Mouse (Mus musculus) urinary bladder, postnatal 25 days (tissue): ENCODE data around the gene Tbc1d10b.
"Not testable (repeated sequence)": the region's sequence is repeated elsewhere in the genome, so short reads cannot be mapped to it uniquely, and the experiment has no call there.

Experiments used
- DNase-seq: peaks from one replicate; pipeline ENCODE4 v3.0.0; 2022; ENCODE audit warnings: low spot score

Gene Tbc1d10b

DNA sequence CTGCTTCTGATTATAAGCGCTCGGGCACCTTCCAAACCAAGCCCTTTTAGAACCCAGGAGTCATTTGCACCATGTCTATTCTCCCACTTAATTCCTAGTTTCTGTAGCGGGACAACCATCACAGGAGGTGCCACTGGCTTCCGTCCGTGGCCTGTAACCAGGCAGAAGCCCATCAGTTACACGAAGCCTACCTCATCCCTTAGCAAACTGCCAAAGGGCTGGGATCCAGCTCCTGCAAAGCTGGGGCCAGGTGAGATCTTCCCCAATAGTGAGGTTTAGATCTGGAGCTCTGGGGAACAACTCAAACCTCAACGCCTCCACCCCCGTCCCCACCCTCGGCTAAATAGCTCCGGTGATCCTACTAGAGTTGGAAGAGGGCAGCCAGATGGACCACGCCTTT, 11.8 kb downstream of the Tbc1d10b start:
- DNase-seq, result no peak

DNA sequence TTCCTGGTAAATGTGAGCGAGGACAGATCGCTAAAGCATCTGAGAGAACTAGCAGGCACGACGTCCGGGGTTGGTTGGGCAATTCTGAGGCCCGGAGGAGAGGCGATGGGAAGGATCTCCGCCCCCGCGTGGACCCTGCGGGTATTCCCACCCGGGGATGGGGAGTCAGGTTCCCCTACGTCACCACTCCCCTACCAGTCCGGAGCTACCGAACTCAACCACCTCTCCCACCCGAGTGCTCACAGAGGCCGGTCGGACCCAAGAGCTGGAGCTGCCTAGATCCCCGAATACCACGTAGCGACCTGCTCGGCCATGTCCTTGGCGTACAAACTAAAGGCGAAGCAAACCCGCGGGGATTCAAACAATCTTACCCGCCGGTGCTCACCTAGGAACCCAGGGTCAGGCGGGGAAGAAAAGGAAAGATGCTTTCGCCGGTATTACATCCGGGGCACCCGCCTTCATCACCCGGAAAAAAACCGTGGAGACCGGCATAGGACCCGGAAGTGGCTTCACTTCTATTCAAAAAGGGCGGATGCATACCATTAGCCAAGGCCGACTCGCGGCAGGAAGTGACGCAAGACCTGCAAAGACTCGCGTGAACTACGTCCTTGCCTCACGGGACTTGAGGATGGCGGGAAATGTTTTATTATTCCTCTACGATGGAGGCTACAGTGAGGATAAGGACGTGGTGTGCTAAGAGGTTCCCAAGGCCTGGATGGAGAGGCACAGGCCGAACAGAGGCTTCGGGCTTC, 12.5 kb downstream of the Tbc1d10b start, which contains the start of gene Cd2bp2:
Gene Cd2bp2 (minus strand): TSS at position 507 of the 752 bp plus-strand sequence.
- DNase-seq, result peak; percentile 87

DNA sequence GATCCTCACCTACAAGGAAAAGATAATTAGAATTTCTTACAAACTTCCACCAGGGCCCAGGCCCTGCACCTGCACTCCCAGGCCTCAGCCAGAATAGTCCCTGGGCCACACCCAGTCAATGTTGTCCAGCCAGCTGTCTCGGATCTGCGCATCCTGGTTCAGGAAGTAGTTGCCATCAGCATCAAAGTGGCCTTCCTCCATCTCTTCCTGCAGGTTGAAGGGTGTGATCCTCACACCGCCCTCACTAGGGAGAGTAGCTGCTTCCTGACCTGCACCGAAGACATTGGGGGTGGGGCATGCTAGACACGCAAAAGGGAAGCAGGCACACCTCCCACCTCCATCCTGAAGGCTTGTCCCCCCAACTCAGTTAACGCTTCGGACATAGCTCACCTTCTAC, 13.6 kb downstream of the Tbc1d10b start:
- no peak for DNase-seq

DNA sequence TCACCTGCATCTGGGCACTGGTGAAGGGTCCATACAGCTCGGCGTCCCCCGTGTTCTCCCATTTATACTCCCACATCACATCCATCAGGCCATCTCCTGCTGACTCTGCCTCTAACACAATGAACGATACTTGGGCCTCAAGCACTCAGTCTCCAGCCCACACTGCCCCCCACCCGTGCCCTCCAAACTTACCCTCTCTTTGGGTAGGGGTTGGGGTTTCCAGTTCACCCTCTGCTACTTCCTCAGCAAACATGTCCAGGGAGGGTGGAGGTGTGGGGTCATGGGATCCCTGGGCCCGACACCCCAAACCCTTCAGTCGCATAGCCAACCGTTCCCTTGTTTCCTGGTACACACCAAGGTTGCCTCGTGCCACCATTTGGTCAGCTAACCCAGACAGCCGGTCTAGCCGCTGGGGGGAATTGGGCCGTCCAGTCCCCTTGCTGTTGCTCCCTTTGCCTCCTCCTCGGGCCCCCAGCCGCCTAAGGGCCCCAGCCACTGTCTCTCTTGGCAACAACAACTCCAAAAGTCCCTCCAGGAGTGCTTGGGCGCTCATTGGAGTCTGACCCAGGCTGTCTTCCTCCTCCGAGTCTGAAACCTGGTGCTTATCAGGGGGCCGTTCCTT, 14.1 kb downstream of the Tbc1d10b start:
- DNase-seq, result no peak

DNA sequence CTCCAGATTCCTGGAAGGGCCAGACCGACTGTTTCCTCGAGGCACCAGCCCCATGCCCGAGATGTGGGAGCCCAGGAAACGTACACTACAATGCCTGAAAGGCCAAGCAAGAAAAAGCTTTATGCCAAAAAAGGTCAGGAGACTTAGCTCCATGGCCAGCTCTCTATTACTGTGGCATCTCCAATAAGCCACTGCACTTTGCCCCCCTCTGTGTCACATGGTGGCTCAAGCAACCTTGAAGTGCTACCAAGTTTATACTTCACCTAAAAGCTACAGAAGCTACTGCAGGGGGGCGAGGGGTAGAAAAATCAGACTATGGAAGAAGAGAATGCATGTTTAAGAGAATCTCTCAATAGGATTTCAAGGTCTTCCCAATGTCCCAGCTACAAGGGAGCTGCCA, 15.3 kb downstream of the Tbc1d10b start:
- no peak for DNase-seq

DNA sequence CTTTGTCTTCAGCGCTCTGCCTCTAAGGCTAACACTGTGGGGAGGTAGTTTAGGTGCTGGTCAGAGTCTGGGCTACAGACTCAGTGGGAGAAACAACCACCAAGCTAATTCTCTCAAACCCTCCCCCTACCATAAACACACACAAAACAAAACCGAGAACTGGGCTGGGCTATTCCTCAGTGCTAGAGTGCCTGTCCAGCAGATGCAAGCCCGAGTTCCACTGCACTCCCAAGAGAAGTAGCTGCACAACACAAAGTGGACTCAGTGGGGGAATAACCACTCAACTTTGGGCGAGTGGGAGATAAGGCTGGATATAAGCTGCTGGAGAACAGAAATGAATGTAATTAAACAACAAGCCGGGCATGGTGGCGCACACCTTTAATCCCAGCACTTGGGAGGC, 17.6 kb downstream of the Tbc1d10b start:
- no peak for DNase-seq

DNA sequence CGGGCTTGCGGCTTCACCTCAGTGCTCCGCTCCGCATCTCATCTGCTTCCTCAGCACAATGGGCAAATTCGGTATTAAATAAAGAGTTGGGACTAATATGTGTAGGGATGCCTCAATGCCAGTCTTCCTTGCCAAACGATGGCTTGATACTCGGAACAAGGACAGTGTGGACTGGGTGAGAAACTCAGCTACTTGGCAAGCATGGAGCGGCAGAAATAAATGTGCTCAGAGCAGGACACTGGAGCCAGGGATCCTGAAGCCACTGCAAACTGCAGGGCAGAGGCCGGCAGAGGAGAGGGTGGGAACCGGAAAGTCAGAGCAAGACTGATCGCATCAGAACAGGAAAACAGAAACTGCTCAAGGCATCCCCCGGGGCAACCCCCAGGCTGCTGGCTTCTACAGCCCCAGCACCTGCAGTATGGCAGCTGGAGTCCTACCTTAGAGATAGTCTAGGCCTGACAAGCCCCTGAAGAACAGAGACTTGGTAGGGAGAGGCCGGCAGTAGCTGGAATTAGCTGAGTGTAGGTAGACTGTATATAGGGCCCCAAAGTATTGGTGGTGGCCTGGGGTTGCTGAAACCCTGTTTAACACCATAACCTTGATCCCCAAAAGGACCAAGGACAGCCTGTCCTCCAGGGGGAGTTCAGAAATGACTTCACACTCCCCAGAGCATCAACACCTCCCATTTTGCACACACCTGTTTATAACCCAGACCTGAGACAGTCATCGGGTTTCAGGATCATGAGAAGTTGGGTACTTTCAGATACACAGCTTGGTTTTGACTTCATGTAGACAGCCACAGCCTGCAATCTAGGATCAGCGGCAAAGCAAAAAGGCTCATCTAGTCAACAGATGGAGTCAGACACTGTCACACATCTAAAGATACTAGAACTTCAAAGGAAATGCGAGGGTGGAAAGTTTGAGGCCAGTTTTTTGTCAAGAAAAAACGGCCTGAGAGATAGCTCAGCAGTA, 19.7 kb downstream of the Tbc1d10b start:
- no peak for DNase-seq

DNA sequence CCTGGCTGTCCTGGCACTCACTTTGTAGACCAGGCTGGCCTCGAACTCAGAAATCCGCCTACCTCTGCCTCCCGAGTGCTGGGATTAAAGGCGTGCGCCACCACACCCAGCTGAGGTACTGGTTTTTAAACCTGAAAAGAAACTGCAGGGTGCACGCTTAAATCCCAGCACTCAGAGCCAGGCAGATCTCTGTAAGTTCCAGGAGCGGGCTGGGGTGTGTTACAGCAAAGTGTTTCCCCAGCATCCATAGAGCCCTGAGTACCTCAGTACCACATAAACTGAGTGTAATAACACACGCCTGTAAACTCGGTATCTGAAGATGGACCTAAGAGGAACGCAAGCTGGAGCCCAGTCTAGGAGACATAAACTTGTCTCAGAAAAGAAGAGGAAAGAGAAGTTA, 20.9 kb downstream of the Tbc1d10b start:
- DNase-seq, result no peak

DNA sequence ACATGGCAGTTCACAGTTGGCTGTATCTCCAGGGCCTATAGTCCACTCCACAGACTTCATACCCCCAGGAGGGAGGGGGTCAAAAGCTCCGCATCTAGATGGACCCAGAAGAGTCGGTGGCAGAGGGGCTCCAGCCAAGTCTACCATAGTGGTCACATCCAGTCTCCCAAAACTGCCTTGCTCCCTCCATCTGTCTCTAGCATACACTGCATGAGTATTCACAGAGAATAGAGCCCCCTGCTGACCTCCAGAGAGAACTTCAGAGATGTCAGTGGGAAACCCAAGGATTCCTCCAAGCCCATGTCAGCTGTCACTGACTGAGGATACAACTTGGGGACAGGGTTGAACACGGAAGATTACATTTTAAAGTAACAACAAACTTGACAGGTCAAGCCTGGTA, 22.7 kb downstream of the Tbc1d10b start:
- DNase-seq, result no peak

DNA sequence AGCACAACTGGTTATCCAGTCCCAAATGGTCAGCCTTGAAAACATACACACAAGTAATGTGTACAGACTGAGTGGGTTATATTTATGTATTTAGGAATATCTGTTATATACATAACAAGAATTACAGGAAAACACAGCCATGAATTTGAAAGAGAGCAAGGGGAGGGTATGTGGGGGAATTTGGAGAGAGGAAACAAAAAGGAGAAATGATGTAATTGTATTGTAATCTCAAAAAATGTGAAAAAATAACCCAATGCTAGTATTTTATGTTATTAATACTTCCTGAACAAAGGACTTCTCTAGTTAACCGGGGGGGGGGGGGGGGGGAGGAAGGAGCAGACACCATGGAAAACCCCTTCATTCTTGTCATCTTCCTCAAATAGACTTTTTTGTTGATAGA, 23.5 kb downstream of the Tbc1d10b start:
- no peak for DNase-seq

DNA sequence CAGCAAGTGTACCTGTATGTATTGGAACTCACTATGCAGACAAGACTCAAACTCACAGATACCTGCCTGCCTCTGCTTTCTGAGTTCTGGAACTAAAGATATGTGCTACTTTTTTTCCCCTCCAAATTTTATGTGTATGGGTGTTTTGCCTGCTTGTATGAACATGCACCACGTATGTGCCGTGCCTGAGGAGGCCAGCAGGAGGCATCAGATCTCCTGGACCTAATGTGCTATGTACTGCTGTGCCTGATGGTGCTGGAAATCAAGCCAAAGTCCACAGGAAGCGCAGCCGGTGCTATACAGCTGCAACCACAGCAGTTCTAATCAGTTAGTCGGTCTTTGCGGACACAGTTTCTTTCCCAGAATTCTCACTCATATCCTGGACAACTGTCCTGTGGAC, 24.4 kb downstream of the Tbc1d10b start:
- DNase-seq, result no peak

DNA sequence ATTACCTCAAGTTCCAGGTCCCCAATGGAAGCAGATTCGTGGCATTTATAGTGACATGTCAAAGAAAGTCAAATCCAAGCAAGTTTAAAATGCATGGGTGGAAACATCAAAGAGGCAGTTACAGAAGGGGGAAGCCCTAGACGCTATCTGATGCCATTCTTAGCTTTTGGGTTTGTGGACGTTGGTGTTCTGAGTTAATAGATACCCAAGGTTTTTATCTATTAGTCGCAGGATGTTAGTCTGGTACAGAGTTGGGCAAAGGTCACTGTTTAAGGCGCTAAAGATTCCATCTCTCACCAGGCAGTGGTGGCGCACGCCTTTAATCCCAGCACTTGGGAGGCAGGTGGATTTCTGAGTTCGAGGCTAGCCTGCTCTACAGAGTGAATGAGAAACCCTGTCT, 24.9 kb downstream of the Tbc1d10b start:
- DNase-seq, result no peak

DNA sequence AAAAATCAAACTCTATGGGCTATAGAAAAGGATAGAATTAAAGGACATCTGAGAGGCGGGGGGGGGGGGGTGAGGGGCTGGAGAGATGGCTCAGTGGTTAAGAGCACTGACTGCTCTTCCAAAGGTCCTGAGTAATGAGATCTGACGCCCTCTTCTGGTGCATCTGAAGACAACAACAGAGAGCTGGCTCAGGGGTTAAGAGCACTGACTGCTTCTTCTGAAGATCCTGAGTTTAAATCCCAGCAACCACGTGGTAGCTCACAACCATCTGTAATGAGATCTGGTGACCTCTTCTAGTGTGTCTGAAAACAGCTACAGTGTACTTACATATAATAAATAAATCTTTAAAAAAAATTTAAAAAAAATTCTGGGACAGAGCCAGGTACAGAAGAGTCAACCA, 26.5 kb downstream of the Tbc1d10b start:
- DNase-seq, result not testable (repeated sequence)

DNA sequence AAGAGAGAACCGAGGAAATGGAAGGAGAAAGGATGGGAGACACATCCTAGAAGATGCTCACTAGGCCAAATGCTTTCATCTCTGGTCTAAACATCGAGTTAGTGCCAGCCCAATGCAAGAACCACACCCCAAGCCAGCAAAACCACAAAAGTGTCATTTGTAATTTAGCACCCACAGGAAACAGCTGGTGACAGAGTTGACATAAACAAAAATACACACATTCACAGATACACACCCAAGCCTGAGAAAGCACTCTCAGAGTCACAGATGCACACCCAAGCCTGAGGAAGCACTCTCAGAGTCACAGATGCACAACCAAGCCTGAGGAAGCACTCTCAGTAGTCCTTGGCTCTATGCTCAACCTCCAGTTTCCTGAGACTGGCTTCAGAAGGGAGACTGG, 27.5 kb downstream of the Tbc1d10b start:
- DNase-seq, result no peak

DNA sequence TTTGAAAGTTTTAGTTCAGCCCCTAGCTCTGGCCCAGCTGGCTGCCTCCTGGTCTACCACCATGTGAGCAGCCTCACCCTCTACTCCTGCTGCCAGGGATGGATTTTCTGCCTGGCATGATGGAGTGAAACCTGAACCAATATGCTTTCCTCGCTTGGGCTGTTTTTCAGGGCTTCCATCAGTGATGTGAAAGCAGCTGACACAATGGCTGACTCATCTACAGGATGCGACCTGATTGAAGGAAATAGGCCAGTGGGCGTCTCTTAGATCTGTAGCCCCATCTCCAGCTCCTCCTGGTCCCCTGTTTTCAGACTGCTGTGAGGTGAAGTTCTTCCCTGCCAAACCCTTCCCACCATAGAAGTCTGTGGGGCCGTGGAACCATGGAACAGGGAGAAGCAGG, 31.3 kb downstream of the Tbc1d10b start:
- no peak for DNase-seq

DNA sequence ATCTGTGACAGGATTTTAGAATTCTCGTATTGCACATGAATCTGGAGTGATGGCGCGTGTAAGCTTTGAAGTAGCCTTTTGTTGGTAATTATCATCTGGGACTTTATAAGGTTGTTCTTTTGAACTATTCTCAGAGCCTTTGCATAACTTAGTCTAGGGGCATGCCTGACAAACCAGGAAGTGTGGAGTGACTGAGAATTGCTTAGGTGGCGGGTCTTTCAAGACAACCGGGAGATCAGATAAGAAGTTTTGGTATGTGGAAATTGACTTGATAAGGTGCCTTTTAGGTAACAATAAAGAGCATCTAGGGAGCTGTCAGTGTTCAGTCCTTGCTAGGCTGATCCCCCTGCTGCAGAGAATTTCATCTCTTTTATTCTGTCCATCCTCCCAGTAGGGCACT, 41.8 kb downstream of the Tbc1d10b start:
- no peak for DNase-seq

DNA sequence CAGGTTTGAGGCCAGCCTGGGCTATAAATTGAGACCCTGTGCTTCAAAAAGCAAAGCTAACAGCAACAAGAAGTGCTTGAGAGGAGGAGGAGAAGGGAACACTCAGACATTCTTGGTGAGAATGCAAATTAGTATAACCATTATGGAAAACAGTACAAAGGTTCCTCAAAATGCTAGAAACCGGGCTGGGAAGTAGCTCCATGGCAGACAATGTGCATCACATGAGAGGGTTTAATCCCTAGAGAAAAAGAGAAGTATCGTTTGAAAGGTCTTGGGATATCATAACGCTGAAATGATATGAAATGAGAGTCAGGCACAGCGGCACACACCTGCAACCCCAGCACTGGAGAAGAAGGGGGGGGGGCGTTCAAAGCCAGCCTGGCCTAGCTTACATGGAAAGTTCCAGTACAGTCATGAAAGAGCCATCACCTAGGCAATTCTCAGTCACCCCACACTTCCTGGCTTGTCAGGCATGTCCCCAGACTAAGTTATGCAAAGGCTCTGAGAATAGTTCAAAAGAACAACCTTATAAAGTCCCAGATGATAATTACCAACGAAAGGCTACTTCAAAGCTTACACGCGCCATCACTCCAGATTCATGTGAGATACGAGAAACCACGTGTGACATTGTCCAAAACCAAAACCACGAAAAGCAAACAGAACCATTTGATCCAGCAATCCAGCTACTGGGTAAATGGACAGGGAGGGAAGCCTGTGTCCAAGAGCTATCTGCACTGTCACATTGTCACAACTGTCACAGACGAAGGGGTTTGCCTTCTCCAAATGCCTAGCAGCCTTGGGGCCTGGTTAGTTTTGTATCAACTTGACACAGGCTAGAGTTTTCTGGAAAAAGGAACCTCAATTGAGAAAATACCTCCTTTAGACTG, 42.4 kb downstream of the Tbc1d10b start:
- DNase-seq, result no peak

DNA sequence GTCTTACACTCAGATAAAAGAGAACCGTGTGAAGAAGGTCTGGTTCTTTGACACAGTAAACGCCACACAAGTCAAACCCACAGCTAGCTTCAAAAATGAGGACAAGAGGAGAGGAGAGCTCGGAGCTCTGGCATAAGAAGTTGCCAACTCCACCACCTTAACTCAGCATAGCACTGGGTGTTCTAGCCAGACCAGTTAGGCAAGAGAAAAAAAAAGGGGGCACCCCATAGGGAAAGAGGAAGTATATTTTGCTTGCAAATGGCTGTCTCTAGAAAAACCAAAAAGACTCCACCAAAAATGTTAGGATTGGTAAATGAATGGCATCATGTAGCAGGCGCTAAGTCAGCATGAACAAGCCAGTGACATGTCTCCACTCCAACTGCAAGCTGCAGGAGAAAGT, 44.3 kb downstream of the Tbc1d10b start:
- DNase-seq, result no peak

DNA sequence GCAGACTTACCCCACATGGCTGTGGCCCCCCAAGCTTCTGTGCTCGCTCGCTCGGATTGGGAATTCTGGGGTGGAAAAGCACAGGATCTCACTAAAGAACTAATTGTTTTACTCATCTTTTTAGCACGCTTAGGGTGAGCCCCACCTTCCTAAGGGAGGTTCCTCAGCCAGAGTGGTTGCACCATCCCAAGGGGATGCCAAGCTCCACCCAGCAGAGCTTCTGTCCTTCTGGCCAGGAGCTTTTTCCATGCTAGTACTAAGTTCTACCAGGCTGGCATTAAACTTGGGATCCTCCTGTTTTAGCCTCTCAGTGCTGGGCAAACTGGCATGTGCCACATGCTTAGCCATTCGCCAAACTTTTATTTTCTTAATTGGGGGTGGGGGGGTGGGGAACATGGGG, 45.7 kb downstream of the Tbc1d10b start:
- DNase-seq, result no peak

DNA sequence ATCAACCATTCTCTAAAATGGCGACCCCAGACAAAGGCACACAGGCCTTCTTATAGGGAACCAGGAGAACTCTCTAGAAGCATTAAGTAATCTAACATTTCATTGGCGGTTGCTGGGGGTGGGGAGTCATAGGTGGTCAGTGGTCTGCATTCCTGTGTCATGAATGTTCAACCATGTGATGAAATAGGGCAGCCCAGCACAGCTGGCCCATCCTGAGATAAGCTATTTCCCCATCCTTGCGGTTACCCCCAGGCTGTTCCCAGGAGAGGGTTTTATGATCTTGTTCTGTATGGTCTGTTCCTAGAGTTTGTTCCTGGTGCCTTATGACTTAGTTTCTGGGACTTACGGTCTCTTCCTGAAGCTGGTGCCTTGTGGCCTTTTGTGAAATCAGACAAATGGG, 50.7 kb downstream of the Tbc1d10b start:
- DNase-seq, result no peak

DNA sequence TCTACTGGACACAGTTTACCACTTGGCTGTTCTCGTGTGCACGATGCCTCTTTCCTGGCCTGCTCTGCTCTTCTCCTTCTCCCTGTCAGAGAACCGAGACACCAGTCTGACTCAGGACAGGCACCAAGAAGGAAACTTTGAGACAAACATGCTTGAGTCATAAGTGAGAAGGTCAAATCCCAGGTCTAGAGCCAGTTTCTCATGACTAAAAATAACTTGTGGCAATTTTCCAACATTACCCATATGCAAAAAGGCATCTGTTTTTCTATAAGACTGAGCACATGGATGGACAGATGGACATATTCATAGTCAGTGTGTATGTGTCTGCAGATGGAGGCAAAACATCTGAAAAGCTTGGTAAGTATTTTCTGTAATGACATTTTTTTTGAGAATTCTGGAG, 54.8 kb downstream of the Tbc1d10b start:
- no peak for DNase-seq

DNA sequence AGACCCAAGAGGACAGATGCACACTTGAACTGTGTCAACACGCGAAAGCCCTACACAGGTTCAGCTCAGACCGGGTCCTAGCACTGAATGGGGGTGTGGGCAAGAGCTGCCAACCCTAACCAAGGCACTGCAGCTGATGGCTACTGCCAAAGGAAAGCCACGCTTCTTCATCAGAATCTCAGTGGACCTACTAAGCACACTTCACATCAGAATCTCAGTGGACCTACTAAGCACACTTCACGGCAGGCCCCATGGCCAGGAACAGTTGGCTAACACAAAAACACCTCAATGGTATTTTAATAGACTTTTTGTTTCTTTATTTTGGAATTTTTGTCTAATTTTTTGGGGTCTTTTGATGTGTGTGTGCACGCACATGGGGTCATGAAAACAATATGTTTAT, 55.8 kb downstream of the Tbc1d10b start:
- no peak for DNase-seq
